Mouse (Mus musculus): ENCODE measurements around the gene Ctnna2. TPM values are rescaled to one million over a fixed set of nuclear protein-coding genes. Genes with fewer than 3 reads are reported as not detected.
A peak's percentile ranks its signal among the peaks of the same experiment; 100 is the strongest.

The Ctnna2 gene
- 0.22 and 0.74 TPM in 2 replicates for total RNA-seq (2012; rRNA removed)

- Histone ChIP-seq H3K9ac (ENCODE audit: insufficient read depth, low read depth, low read length, poor library complexity, severe bottlenecking) (peak within 1 kb of the TSS; percentile 52; the same call in 1 of the 2 replicates), H3K36me3 (ENCODE audit: control insufficient read depth, insufficient read depth, low read length, poor library complexity, severe bottlenecking) (no peaks in the 10 kb centered on the region), H3K27ac (ENCODE audit: insufficient read depth, low read depth, low read length, poor library complexity, severe bottlenecking) (no peak within 1 kb of the TSS), H3K4me1 (ENCODE audit: control insufficient read depth in 2 of 2, insufficient read depth in 2 of 2, low read length in 2 of 2, poor library complexity in 1 of 2) (no peaks in the 10 kb centered on the region), H3K9me3 (ENCODE audit: control insufficient read depth, insufficient read depth, low read depth, low read length) (no peaks in the 10 kb centered on the region), H3K4me3 (ENCODE audit: insufficient read depth in 1 of 2, low read depth in 1 of 2, low read length in 2 of 2, poor library complexity in 1 of 2, severe bottlenecking in 1 of 2) (peak within 1 kb of the TSS; percentile 78 to 81)
- peak; percentile 85 for DNase-seq (ENCODE audit: low read depth, low spot score)
- TF ChIP-seq CHD2 (IDR thresholded peaks at IDR 0.05; ENCODE audit: low read depth, low read length) (no peak), MAFK (IDR thresholded peaks at IDR 0.05; ENCODE audit: insufficient read depth, low read depth, low read length) (no peak), ZNF384 (IDR thresholded peaks at IDR 0.05; ENCODE audit: low read depth, low read length) (no peak), ZC3H11A (IDR thresholded peaks at IDR 0.05; ENCODE audit: borderline replicate concordance, low read depth, low read length) (no peak), HCFC1 (IDR thresholded peaks at IDR 0.05; ENCODE audit: borderline replicate concordance, insufficient read depth, low read length) (no peak)
- in situ Hi-C loops (cut with MboI; ENCODE audit: low sequenced_read_pairs in 2 of 2, unreplicated experiment in 2 of 2), result no loop called here
These were observed at the start of gene Ctnna2 for GRCm38 (mm10) chr6:77979241-77979961. Ctnna2 (minus strand) TSS chr6:77979699.

GRCm38 (mm10) chr6:77980137-77981052, 896 bp upstream of the Ctnna2 start:
- no peak for TF ChIP-seq CHD2 (IDR thresholded peaks at IDR 0.05; ENCODE audit: low read depth, low read length)
- TF ChIP-seq MAFK (IDR thresholded peaks at IDR 0.05; ENCODE audit: insufficient read depth, low read depth, low read length), result no peak
- TF ChIP-seq ZNF384 (IDR thresholded peaks at IDR 0.05; ENCODE audit: low read depth, low read length), result no peak
- no peak for TF ChIP-seq HCFC1 (IDR thresholded peaks at IDR 0.05; ENCODE audit: borderline replicate concordance, insufficient read depth, low read length)
- TF ChIP-seq ZC3H11A (IDR thresholded peaks at IDR 0.05; ENCODE audit: borderline replicate concordance, low read depth, low read length), result no peak
- Histone ChIP-seq H3K36me3 (ENCODE audit: control insufficient read depth, insufficient read depth, low read length, poor library complexity, severe bottlenecking) (no peaks in the 10 kb centered on the region), H3K4me1 (ENCODE audit: control insufficient read depth in 2 of 2, insufficient read depth in 2 of 2, low read length in 2 of 2, poor library complexity in 1 of 2) (no peaks in the 10 kb centered on the region), H3K9ac (ENCODE audit: insufficient read depth, low read depth, low read length, poor library complexity, severe bottlenecking) (no peak overlapping the region), H3K27ac (ENCODE audit: insufficient read depth, low read depth, low read length, poor library complexity, severe bottlenecking) (no peak overlapping the region), H3K4me3 (ENCODE audit: insufficient read depth in 1 of 2, low read depth in 1 of 2, low read length in 2 of 2, poor library complexity in 1 of 2, severe bottlenecking in 1 of 2) (peak overlapping the region in 1 of 2 experiments; percentile 78; a peak in 2 of 4 replicates), H3K9me3 (ENCODE audit: control insufficient read depth, insufficient read depth, low read depth, low read length) (no peaks in the 10 kb centered on the region)
- in situ Hi-C loops (cut with MboI; ENCODE audit: low sequenced_read_pairs in 2 of 2, unreplicated experiment in 2 of 2), result no loop called here
- no peak for DNase-seq (ENCODE audit: low read depth, low spot score)

GRCm38 (mm10) chr6:77978476-77979240, 841 bp downstream of the Ctnna2 start:
- no peak for DNase-seq (ENCODE audit: low read depth, low spot score)

GRCm38 (mm10) chr6:77970545-77971242, 8.8 kb downstream of the Ctnna2 start:
- Histone ChIP-seq H3K4me3 (ENCODE audit: insufficient read depth in 1 of 2, low read depth in 1 of 2, low read length in 2 of 2, poor library complexity in 1 of 2, severe bottlenecking in 1 of 2) (no peak overlapping the region), H3K9ac (ENCODE audit: insufficient read depth, low read depth, low read length, poor library complexity, severe bottlenecking) (no peak overlapping the region), H3K4me1 (ENCODE audit: control insufficient read depth in 2 of 2, insufficient read depth in 2 of 2, low read length in 2 of 2, poor library complexity in 1 of 2) (no peaks in the 10 kb centered on the region), H3K9me3 (ENCODE audit: control insufficient read depth, insufficient read depth, low read depth, low read length) (no peaks in the 10 kb centered on the region), H3K27ac (ENCODE audit: insufficient read depth, low read depth, low read length, poor library complexity, severe bottlenecking) (no peak overlapping the region), H3K36me3 (ENCODE audit: control insufficient read depth, insufficient read depth, low read length, poor library complexity, severe bottlenecking) (no peaks in the 10 kb centered on the region)
- in situ Hi-C loops (cut with MboI; ENCODE audit: low sequenced_read_pairs in 2 of 2, unreplicated experiment in 2 of 2), result no loop called here
- no peak for TF ChIP-seq MAFK (IDR thresholded peaks at IDR 0.05; ENCODE audit: insufficient read depth, low read depth, low read length)
- TF ChIP-seq ZC3H11A (IDR thresholded peaks at IDR 0.05; ENCODE audit: borderline replicate concordance, low read depth, low read length), result no peak
- no peak for TF ChIP-seq HCFC1 (IDR thresholded peaks at IDR 0.05; ENCODE audit: borderline replicate concordance, insufficient read depth, low read length)
- no peak for TF ChIP-seq CHD2 (IDR thresholded peaks at IDR 0.05; ENCODE audit: low read depth, low read length)
- TF ChIP-seq ZNF384 (IDR thresholded peaks at IDR 0.05; ENCODE audit: low read depth, low read length), result no peak
- DNase-seq (ENCODE audit: low read depth, low spot score), result no peak

More at GRCm38 (mm10) chr6:77978476-77979240, 841 bp downstream of the Ctnna2 start:
- H3K4me1 ChIP-seq (ENCODE audit: control insufficient read depth in 2 of 2, insufficient read depth in 2 of 2, low read length in 2 of 2, poor library complexity in 1 of 2), result no peaks in the 10 kb centered on the region
- H3K9ac ChIP-seq (ENCODE audit: insufficient read depth, low read depth, low read length, poor library complexity, severe bottlenecking), result no peak overlapping the region
- H3K27ac ChIP-seq (ENCODE audit: insufficient read depth, low read depth, low read length, poor library complexity, severe bottlenecking), result no peak overlapping the region
- in situ Hi-C loops (cut with MboI; ENCODE audit: low sequenced_read_pairs in 2 of 2, unreplicated experiment in 2 of 2), result no loop called here
- TF ChIP-seq MAFK (IDR thresholded peaks at IDR 0.05; ENCODE audit: insufficient read depth, low read depth, low read length) (no peak), CHD2 (IDR thresholded peaks at IDR 0.05; ENCODE audit: low read depth, low read length) (no peak), ZC3H11A (IDR thresholded peaks at IDR 0.05; ENCODE audit: borderline replicate concordance, low read depth, low read length) (no peak)
- peak overlapping the region; percentile 78 to 81 for H3K4me3 ChIP-seq (ENCODE audit: insufficient read depth in 1 of 2, low read depth in 1 of 2, low read length in 2 of 2, poor library complexity in 1 of 2, severe bottlenecking in 1 of 2)
- no peaks in the 10 kb centered on the region for H3K36me3 ChIP-seq (ENCODE audit: control insufficient read depth, insufficient read depth, low read length, poor library complexity, severe bottlenecking)
- no peaks in the 10 kb centered on the region for H3K9me3 ChIP-seq (ENCODE audit: control insufficient read depth, insufficient read depth, low read depth, low read length)

Data from ES-E14 (cell line).